Mouse (Mus musculus) subcutaneous adipose tissue, adult 2 months (tissue): Measurements from ENCODE around the gene Vps4a. TPM values are rescaled to one million over a fixed set of nuclear protein-coding genes. Genes with fewer than 3 reads are reported as not detected.

Experiments
- polyA plus RNA-seq: library from polyadenylated mRNA; depleted of rRNA; stranded (reverse); fragments of >200 nt; gene quantifications from 2 replicates; pipeline ENCODE4 v1.2.3, GENCODE M21; 2012; ENCODE audit warnings: low replicate concordance; rRNA removed

Vps4a gene
- polyA plus RNA-seq, result 34.5 and 39.2 TPM in 2 replicates

GRCm38 (mm10) chr8:107030650-107031576, at the start of gene Vps4a:
Vps4a (plus strand) TSS chr8:107031222.

DNA sequence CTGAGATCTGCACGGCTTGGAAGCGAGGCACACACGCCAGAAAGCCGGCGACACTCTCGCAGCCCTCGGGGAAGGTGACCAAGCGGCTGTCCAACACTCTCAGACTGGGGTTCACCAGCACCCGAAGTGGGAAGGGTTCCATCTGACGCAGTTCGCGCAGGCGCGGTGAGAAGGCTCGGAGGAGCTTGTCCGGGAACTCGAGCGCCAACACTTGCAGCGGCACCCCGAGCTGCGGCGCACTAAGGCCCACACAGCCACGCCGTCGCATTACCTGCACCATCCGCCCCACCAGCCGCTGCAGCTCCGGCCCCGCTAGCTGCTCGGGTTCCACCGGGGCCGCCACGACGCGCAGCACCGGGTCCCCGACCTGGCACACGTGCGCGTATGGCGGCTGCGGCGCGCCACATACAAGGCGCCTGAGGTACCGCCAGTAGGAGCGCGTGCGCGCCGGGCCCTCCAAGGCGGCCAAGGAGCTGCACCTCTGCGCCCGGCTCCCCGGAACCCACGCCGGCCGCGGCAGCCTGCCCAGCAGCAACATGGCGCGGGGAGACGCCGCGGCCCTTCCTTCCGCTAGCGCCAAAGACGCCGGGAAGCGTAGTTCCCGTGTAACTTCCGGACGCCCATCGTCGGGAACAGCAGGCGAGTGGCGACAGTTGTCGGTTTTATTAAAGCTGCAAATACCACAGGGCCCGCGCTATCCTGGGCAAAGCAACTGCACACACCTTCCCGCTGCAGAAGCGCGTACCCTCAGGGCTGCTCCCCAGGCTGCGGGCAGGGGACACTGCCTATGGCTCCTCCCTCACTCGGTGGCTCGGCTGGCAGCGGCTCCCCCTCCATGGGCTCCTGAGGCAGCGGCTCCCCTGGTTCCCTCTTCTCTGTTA, 17.3 kb downstream of the Vps4a start, which contains the start of gene Pdf:
Gene Pdf, minus strand, starts transcription at position 554 of the 881 bp plus-strand sequence.

GRCm38 (mm10) chr8:107056076-107056972, 25.3 kb downstream of the Vps4a start, which contains the start of the genes Cog8 and Nip7:
Cog8 (minus strand) TSS chr8:107056689.
Nip7 (plus strand) TSS chr8:107056877.

GRCm38 (mm10) chr8:107065511-107066496, 34.8 kb downstream of the Vps4a start, which contains the start of gene Tmed6:
Tmed6 (minus strand) TSS chr8:107065644.

Other genes with a start within 250 kb of the Vps4a start
- 2.1 and 3.5 TPM in 2 replicates for gene Has3, start 161.0 kb upstream of the Vps4a start, polyA plus RNA-seq
- 36.2 and 39.7 TPM in 2 replicates for gene Utp4, start 137.6 kb upstream of the Vps4a start, polyA plus RNA-seq
- gene Sntb2, start 95.5 kb upstream of the Vps4a start, polyA plus RNA-seq, result 15.4 and 18.9 TPM in 2 replicates
- gene Pdf, start 17.4 kb downstream of the Vps4a start, polyA plus RNA-seq, result 38.4 and 42.4 TPM in 2 replicates
- 45.0 and 49.3 TPM in 2 replicates for gene Cog8, start 25.5 kb downstream of the Vps4a start, polyA plus RNA-seq
- 15.7 and 48.2 TPM in 2 replicates for gene Nip7, start 25.7 kb downstream of the Vps4a start, polyA plus RNA-seq
- gene Tmed6, start 34.4 kb downstream of the Vps4a start, polyA plus RNA-seq, result 2.0 TPM in 1 of 2 replicates, not detected in the other
- gene Terf2, start 65.3 kb downstream of the Vps4a start, polyA plus RNA-seq, result 9.1 and 16.0 TPM in 2 replicates
- gene Cyb5b, start 119.4 kb downstream of the Vps4a start, polyA plus RNA-seq, result 213 and 292 TPM in 2 replicates